Mouse (Mus musculus) bone marrow macrophage, adult 2 months (primary cell): ENCODE measurements around the gene Slc16a11. TPM values are rescaled to one million over a fixed set of nuclear protein-coding genes. Genes with fewer than 3 reads are reported as not detected.
A peak's percentile ranks its signal among the peaks of the same experiment; 100 is the strongest.

Experiments used
- H3K27ac ChIP-seq: 2 replicates; pipeline ENCODE4 v1.5.1; 2012; ENCODE audit warnings: low read depth, low read length; ENCODE audit not compliant: insufficient read depth
- H3K4me1 ChIP-seq: 2 replicates; pipeline ENCODE4 v1.6.1; 2012; ENCODE audit warnings: low read length; ENCODE audit not compliant: control insufficient read depth, insufficient read depth
- H3K4me3 ChIP-seq: 2 replicates; pipeline ENCODE4 v1.5.1; 2012; ENCODE audit warnings: mild to moderate bottlenecking, low read length, moderate library complexity; ENCODE audit not compliant: insufficient read depth
- CTCF ChIP-seq: IDR thresholded peaks from 2 replicates; pipeline ENCODE4 v1.5.1; 2012; ENCODE audit warnings: low read depth, mild to moderate bottlenecking, low read length, moderate library complexity
- POLR2A ChIP-seq: IDR thresholded peaks from 2 replicates; pipeline ENCODE4 v1.6.1; 2012; ENCODE audit warnings: mild to moderate bottlenecking, low read depth, low read length, borderline replicate concordance
- polyA plus RNA-seq: library from polyadenylated mRNA; stranded (reverse); fragments of >200 nt; gene quantifications from 2 replicates; pipeline ENCODE4 v1.2.4, GENCODE M21; 2012; ENCODE audit not compliant: missing spikeins, insufficient read depth, insufficient read length

Slc16a11 gene
- polyA plus RNA-seq, 1 experiment = not detected

GRCm38 (mm10) chr11:70198332-70198731 lies 14.2 kb upstream of the Slc16a11 start:
- Histone ChIP-seq H3K27ac (peak overlapping the region; percentile 11; the same call in 1 of the 2 replicates), H3K4me3 (no peak overlapping the region), H3K4me1 (peaks cover 50% of the 10 kb centered on the region)
- TF ChIP-seq CTCF (no peak), POLR2A (no peak)

DNA sequence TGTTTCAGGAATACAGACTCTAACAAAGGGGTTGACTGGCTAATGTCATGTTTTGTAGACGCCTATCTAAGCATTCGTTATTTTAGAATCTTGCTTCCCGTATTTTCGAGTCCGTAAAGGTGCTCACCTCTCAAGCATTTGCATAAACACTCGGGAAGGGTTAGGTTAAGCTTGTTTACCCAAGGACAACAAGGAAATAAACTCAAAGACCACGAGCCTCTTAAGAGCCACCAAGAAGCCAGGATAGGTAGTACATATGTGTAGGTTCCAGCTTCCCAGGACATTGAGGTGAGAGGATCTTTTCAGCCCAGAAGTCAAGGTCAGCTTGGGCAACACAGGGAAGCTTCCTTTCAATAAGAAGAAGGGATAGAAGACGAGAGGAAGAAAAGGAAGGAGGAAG lies 13.4 kb upstream of the Slc16a11 start:
- H3K4me1 ChIP-seq = peaks cover 44% of the 10 kb centered on the region
- H3K27ac ChIP-seq = no peak overlapping the region
- H3K4me3 ChIP-seq = no peak overlapping the region
- TF ChIP-seq CTCF (no peak), POLR2A (no peak)

DNA sequence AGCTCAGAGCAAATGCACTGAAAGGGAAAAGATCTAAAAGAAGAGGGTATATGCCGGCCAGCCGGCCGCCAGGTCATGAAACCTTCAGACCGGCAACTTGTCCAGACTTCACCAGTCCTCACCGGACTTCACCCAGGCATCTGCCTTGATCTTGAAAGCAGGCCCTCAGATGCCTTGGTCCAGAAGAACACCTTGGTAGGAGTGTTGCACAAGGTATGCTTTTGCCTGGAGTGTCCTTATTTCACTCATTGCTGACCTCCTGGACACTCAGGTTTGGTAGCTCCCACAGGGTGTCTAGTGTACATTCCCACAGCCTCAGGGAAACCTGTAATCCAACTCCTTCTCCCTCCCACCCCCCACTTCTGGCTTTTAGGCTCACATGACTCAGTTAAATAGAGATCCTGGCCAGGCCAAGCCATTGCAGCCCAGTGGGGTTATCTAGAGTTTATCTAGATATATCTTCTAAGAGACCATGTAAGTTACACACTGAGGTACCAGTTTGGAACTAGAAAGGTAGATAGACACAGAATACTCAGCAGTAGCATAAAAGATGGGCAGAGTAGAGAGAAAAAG lies 12.4 kb upstream of the Slc16a11 start:
- no peak overlapping the region for H3K4me3 ChIP-seq
- TF ChIP-seq POLR2A (no peak), CTCF (no peak)
- H3K4me1 ChIP-seq = peaks cover 44% of the 10 kb centered on the region
- H3K27ac ChIP-seq = no peak overlapping the region

GRCm38 (mm10) chr11:70201691-70202090 lies 10.9 kb upstream of the Slc16a11 start:
- Histone ChIP-seq H3K4me3 (no peak overlapping the region), H3K27ac (no peak overlapping the region), H3K4me1 (peaks cover 36% of the 10 kb centered on the region)
- no peak for TF ChIP-seq POLR2A
- peak; percentile 93 for TF ChIP-seq CTCF

DNA sequence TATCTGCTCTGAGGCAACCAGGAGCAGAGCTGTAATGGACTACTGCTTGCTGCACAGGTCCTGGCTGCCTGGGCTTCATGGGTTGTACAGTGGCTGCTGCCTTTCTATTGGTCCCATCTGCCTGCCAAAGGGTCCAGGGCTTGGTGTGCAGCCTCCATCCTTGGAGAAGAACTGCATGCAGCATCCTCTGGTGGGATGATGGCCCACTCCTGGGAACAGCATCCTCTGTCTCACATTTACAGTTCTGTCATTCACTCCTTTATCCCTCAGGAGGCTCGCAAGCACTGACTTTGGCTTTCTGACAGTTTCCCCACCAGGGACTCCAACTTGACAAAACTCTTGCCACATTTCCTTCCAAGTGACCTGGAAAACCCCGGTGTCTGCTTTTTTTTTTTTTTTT lies 5.8 kb upstream of the Slc16a11 start:
- no peak overlapping the region for H3K4me3 ChIP-seq
- peaks cover 7% of the 10 kb centered on the region; the same call in 1 of the 2 replicates for H3K4me1 ChIP-seq
- TF ChIP-seq POLR2A (no peak), CTCF (no peak)
- no peak overlapping the region for H3K27ac ChIP-seq

DNA sequence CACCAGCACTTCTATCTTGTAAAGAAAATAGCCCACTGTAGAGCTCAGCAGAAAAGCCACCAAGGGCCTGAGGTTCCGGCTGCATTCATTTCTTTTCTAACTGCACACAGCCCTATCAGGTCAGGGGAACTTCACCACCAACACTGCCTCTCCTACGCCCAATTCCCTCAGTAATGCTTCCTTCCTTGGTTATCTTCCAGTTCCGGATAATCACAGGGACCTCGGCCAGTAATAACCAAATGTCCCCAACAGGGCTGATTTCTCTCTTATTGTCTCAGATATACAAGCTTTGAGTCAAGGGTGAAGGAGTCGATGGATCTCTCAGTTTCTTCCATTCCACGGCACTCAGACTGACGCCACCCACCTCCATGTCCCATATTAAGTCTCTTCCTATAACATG lies 5.3 kb upstream of the Slc16a11 start:
- Histone ChIP-seq H3K27ac (no peak overlapping the region), H3K4me1 (peaks cover 7% of the 10 kb centered on the region; the same call in 1 of the 2 replicates), H3K4me3 (no peak overlapping the region)
- TF ChIP-seq POLR2A = no peak
- no peak for TF ChIP-seq CTCF

- Histone ChIP-seq H3K4me3 (no peak overlapping the region), H3K4me1 (peaks cover 13% of the 10 kb centered on the region; the same call in 1 of the 2 replicates), H3K27ac (no peak overlapping the region)
- no peak for TF ChIP-seq CTCF
- no peak for TF ChIP-seq POLR2A
Measured at GRCm38 (mm10) chr11:70208778-70209388, 3.7 kb upstream of the Slc16a11 start.

DNA sequence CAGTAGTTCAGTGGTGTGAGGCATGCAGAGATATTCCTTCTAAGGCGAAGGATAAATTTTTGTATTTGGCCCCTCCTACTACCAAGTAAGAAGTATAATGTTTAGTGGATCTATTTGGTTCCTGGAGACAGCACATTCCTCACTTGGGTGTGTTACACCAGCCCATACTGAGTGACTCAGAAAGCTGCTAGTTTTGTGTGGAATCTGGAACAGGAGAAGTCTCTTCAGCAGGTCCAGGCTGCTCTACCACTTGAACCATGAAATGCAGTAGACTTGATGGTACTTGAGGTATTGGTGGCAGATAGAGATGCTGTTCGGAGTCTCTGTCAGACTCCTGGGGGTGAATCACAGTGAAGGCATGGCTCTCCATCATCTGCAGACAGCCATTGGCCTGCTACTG lies 1.9 kb upstream of the Slc16a11 start:
- Histone ChIP-seq H3K4me3 (no peak overlapping the region), H3K4me1 (peaks cover 13% of the 10 kb centered on the region; the same call in 1 of the 2 replicates), H3K27ac (no peak overlapping the region)
- TF ChIP-seq CTCF = no peak
- no peak for TF ChIP-seq POLR2A

- Histone ChIP-seq H3K4me1 (peaks cover 9% of the 10 kb centered on the region; the same call in 1 of the 2 replicates), H3K4me3 (no peak overlapping the region), H3K27ac (no peak overlapping the region)
- TF ChIP-seq CTCF (no peak), POLR2A (no peak)
Measured at GRCm38 (mm10) chr11:70211972-70212371, 580 bp upstream of the Slc16a11 start.

- TF ChIP-seq POLR2A (no peak), CTCF (no peak)
- Histone ChIP-seq H3K4me1 (peaks cover 5% of the 10 kb centered on the region; the same call in 1 of the 2 replicates), H3K27ac (no peak overlapping the region), H3K4me3 (no peak overlapping the region)
Measured at GRCm38 (mm10) chr11:70212896-70213295, 344 bp downstream of the Slc16a11 start.
